18 mouse cellular contexts compared by ENCODE assay signal in the genomic region with DNA sequence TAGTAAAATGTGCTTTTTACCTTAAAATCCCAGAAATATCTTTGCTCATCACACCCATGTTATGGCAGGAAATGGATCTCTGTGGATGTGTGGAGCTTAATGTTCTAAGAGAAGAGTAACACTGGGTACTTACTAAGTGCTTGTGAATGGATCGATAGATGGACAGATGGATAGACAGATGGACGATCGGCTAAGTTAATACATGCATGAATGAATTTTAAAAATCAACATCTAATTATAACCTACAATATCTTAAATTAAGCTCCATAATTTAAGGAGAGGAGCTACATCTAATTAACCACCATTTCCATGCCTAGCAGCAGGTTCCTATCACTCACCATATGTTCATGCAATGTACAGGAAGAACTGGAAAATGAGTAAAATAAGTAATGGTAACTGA. TPM values are rescaled to one million over a fixed set of nuclear protein-coding genes. Genes with fewer than 3 reads are reported as not detected.
DNase-seq lines count a peak whose midpoint lies in the region.
"Had no signal": no experiment of that assay in that cellular context is flagged by ENCODE, and none has a peak within 500 bp of the region (broad histone marks: within the 10 kb centered on the region; RNA-seq: fewer than 3 reads in every experiment).

No protein-coding gene starts in this region.

- peak; percentile 30 for DNase-seq in layer of hippocampus, adult 11-12 months (ENCODE audit: low spot score)
- no peak for DNase-seq in layer of hippocampus, postnatal 25 days (ENCODE audit: extremely low spot score in 1 of 2, low spot score in 1 of 2)
- DNase-seq in retina, embryonic 14.5 days (ENCODE audit: low spot score): peak; percentile 43
- DNase-seq in retina, postnatal 1 day: no peak
- DNase-seq in layer of hippocampus, adult 9-10 months (ENCODE audit: low spot score): peak; percentile 30
- no peak for DNase-seq in cerebellum, postnatal 4 days (ENCODE audit: low spot score in 2 of 2)
- DNase-seq in frontal cortex, postnatal 10 days (ENCODE audit: low spot score in 2 of 2): no peak
- DNase-seq: adrenal gland, adult 8-10 months; adrenal gland, postnatal 36 days; cerebellum, adult 11-12 months; cerebellum, adult 8-10 months; cerebellum, postnatal 10 days; cerebellum, postnatal 36 days; forebrain, postnatal 0 days; gastrocnemius, postnatal 25 days; heart, adult 18-20 months; heart, postnatal 14 days; heart, postnatal 4 days had no signal

RNA-seq across cellular contexts. Expression of a gene that starts 45.3 kb away (rescaled TPM):
- 10 to 100 TPM; 43.9 to 47.9 TPM for total RNA-seq in layer of hippocampus, postnatal 25 days (2021)

RNA-seq across cellular contexts. Expression of a gene that starts 47.3 kb away (rescaled TPM):
- 100 to 1,000 TPM; 236 to 251 TPM for total RNA-seq in layer of hippocampus, postnatal 25 days (2021)

Comparison
In these comparisons a context has a peak if more than half of its experiments do, and no peak if none do; other contexts are left out.
1. DNase-seq: peak in layer of hippocampus, adult 11-12 months (single experiment), retina, embryonic 14.5 days (single experiment) and layer of hippocampus, adult 9-10 months (single experiment); none in layer of hippocampus, postnatal 25 days (0 of 2), retina, postnatal 1 day (single experiment), cerebellum, postnatal 4 days (0 of 2) and frontal cortex, postnatal 10 days (0 of 2).